Mouse (Mus musculus) liver, postnatal 0 days (tissue): ENCODE measurements at regions not wholly inside any gene's neighbourhood (a gene's known extent, or its start where the extent isn't known, plus 50 kb on each side); places are given as distances from the start of the nearest gene placed in this dataset.

ENCODE experiments used
- CTCF ChIP-seq: sonication (generic); IDR thresholded peaks from 2 replicates; pipeline ENCODE4 v1.5.1; 2016; ENCODE audit warnings: antibody characterized with exemption, low read depth
- EP300 ChIP-seq: IDR thresholded peaks from 2 replicates; pipeline ENCODE4 v1.6.1; 2016; ENCODE audit warnings: antibody characterized with exemption, low read depth, mild to moderate bottlenecking

GRCm38 (mm10) chr17:94652412-94652811 is 97.4 kb downstream of the Mettl4 start:
- no peak for TF ChIP-seq EP300
- TF ChIP-seq CTCF, result no peak
